Mouse (Mus musculus) yolk sac, embryonic 10.5 days (tissue): Measurements from ENCODE around the gene Orai1.
A peak's percentile ranks its signal among the peaks of the same experiment; 100 is the strongest.

ENCODE experiments used
- DNase-seq: peaks from one replicate; pipeline ENCODE4 v3.0.0-alpha.2; 2017; ENCODE audit warnings: low spot score

Gene Orai1

GRCm38 (mm10) chr5:122994910-122995309, 20.0 kb upstream of the Orai1 start:
- DNase-seq: no peak

GRCm38 (mm10) chr5:122997205-122998204, 17.4 kb upstream of the Orai1 start:
- no peak for DNase-seq

GRCm38 (mm10) chr5:123000901-123001300, 14.0 kb upstream of the Orai1 start:
- DNase-seq: no peak

GRCm38 (mm10) chr5:123005716-123006592, 8.9 kb upstream of the Orai1 start:
- DNase-seq: no peak

GRCm38 (mm10) chr5:123008877-123009493, 5.9 kb upstream of the Orai1 start:
- DNase-seq: no peak

- DNase-seq: no peak
These were observed 5.0 kb upstream of the Orai1 start for GRCm38 (mm10) chr5:123009873-123010272.

- DNase-seq: no peak
These were observed 4.1 kb upstream of the Orai1 start for GRCm38 (mm10) chr5:123010806-123011205.

- no peak for DNase-seq
These were observed 3.2 kb upstream of the Orai1 start for GRCm38 (mm10) chr5:123011705-123012104.

- peak; percentile 71 for DNase-seq
These were observed 1.1 kb upstream of the Orai1 start for GRCm38 (mm10) chr5:123013599-123014315.

- no peak for DNase-seq
These were observed 1.0 kb downstream of the Orai1 start for GRCm38 (mm10) chr5:123015915-123016314.

GRCm38 (mm10) chr5:123017504-123017903, 2.6 kb downstream of the Orai1 start:
- peak; percentile 71 for DNase-seq

- no peak for DNase-seq
These were observed 4.6 kb downstream of the Orai1 start for GRCm38 (mm10) chr5:123019336-123020016.

- no peak for DNase-seq
These were observed 5.6 kb downstream of the Orai1 start for GRCm38 (mm10) chr5:123020426-123020825.

- DNase-seq: no peak
These were observed 6.6 kb downstream of the Orai1 start for GRCm38 (mm10) chr5:123021438-123021837.

GRCm38 (mm10) chr5:123023049-123023448, 8.2 kb downstream of the Orai1 start:
- no peak for DNase-seq

- DNase-seq: no peak
These were observed 9.4 kb downstream of the Orai1 start for GRCm38 (mm10) chr5:123024312-123024711.

GRCm38 (mm10) chr5:123024965-123025573, 10.2 kb downstream of the Orai1 start:
- DNase-seq: no peak

GRCm38 (mm10) chr5:123026414-123026813, 11.5 kb downstream of the Orai1 start:
- no peak for DNase-seq

GRCm38 (mm10) chr5:123027436-123027835, 12.6 kb downstream of the Orai1 start:
- DNase-seq: no peak

GRCm38 (mm10) chr5:123029729-123030128, 14.9 kb downstream of the Orai1 start:
- DNase-seq: no peak
